In the genomic region with DNA sequence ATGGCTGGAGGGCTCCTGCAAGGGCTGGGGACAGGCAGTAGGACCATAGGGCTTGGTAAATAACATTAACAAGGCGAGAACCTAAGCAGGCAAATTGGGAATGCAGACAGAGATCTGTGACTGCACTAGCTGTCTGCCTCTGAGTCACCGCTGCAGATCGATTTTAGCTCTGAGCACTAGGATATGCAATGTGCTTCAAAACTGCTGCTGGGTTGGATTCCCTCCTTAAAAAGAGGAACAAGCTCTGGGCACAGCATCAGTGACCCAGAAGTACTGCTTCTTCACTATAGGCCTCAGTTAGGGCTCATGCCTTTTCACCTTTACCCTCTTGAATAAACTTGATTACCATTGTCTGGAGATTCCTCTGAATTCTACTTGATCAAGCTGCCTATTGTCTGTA, we compare ENCODE assay signal across 35 mouse cellular contexts. TPM values are rescaled to one million over a fixed set of nuclear protein-coding genes. Genes with fewer than 3 reads are reported as not detected.
"Had no signal": no experiment of that assay in that cellular context is flagged by ENCODE, and none has a peak within 500 bp of the region (broad histone marks: within the 10 kb centered on the region; RNA-seq: fewer than 3 reads in every experiment).

No protein-coding gene starts in this region.

- H3K4me1 ChIP-seq: embryonic facial prominence, embryonic 10.5 days; embryonic facial prominence, embryonic 12.5 days; embryonic facial prominence, embryonic 13.5 days; embryonic facial prominence, embryonic 15.5 days; forebrain, embryonic 10.5 days; forebrain, embryonic 12.5 days; forebrain, embryonic 13.5 days; heart, embryonic 10.5 days had no signal

- H3K9me3 ChIP-seq: embryonic facial prominence, embryonic 10.5 days; embryonic facial prominence, embryonic 12.5 days; embryonic facial prominence, embryonic 13.5 days; embryonic facial prominence, embryonic 15.5 days; forebrain, embryonic 10.5 days; forebrain, embryonic 12.5 days; forebrain, embryonic 13.5 days; heart, embryonic 10.5 days had no signal

- H3K27me3 ChIP-seq: embryonic facial prominence, embryonic 12.5 days; embryonic facial prominence, embryonic 13.5 days; embryonic facial prominence, embryonic 15.5 days; forebrain, embryonic 12.5 days; forebrain, embryonic 13.5 days had no signal

- DNase-seq: cerebellum, adult 8-10 months; cerebellum, adult 9-10 months; cerebellum, adult 9-11 months; cerebellum, postnatal 10 days; cerebellum, postnatal 14 days; cerebellum, postnatal 36 days; embryo, embryonic 11 days; gastrocnemius, adult 2 months; gastrocnemius, postnatal 10 days; gastrocnemius, postnatal 14 days; gastrocnemius, postnatal 25 days; gastrocnemius, postnatal 36 days; heart, adult 11 months; heart, adult 18-20 months; heart, adult 2 months had no signal

- H3K9ac ChIP-seq: embryonic facial prominence, embryonic 12.5 days; embryonic facial prominence, embryonic 13.5 days; embryonic facial prominence, embryonic 15.5 days; forebrain, embryonic 12.5 days; forebrain, embryonic 13.5 days; forebrain, postnatal 0 days had no signal

- H3K27ac ChIP-seq: embryonic facial prominence, embryonic 10.5 days; embryonic facial prominence, embryonic 12.5 days; embryonic facial prominence, embryonic 13.5 days; embryonic facial prominence, embryonic 15.5 days; forebrain, embryonic 10.5 days; forebrain, embryonic 12.5 days; forebrain, embryonic 13.5 days; gastrocnemius, adult 2 months; heart, adult 2 months; heart, embryonic 10.5 days had no signal

- H3K4me2 ChIP-seq: embryonic facial prominence, embryonic 12.5 days; embryonic facial prominence, embryonic 13.5 days; embryonic facial prominence, embryonic 15.5 days; forebrain, embryonic 12.5 days; forebrain, embryonic 13.5 days had no signal

- H3K36me3 ChIP-seq: embryonic facial prominence, embryonic 10.5 days; embryonic facial prominence, embryonic 12.5 days; embryonic facial prominence, embryonic 13.5 days; embryonic facial prominence, embryonic 15.5 days; forebrain, embryonic 10.5 days; forebrain, embryonic 12.5 days; heart, embryonic 10.5 days had no signal

- H3K4me3 ChIP-seq: embryonic facial prominence, embryonic 10.5 days; embryonic facial prominence, embryonic 12.5 days; embryonic facial prominence, embryonic 13.5 days; embryonic facial prominence, embryonic 15.5 days; erythroblast, embryonic 14.5 days; forebrain, embryonic 10.5 days; forebrain, embryonic 12.5 days; forebrain, embryonic 13.5 days; gastrocnemius, adult 2 months; heart, adult 2 months; heart, embryonic 10.5 days had no signal

RNA-seq across cellular contexts. Expression of gene Cnga2, which starts 31.9 kb away (rescaled TPM):
- total RNA-seq: common myeloid progenitor, adult 5-6 weeks; gastrocnemius, adult 18-20 months; gastrocnemius, adult 2 months; gastrocnemius, adult 8-10 months; gastrocnemius, postnatal 10 days; gastrocnemius, postnatal 25 days; gastrocnemius, postnatal 36 days; granulocyte monocyte progenitor cell, adult 5-6 weeks; heart, adult 18-20 months; heart, adult 2 months; heart, adult 8-10 months had no signal
- polyA plus RNA-seq: embryonic facial prominence, embryonic 10.5 days; erythroblast, embryonic 14.5 days; forebrain, embryonic 11.5 days; forebrain, embryonic 14.5 days had no signal

RNA-seq across cellular contexts. Expression of gene Fate1, which starts 50.8 kb away (rescaled TPM):
- total RNA-seq: common myeloid progenitor, adult 5-6 weeks; gastrocnemius, adult 18-20 months; gastrocnemius, adult 2 months; gastrocnemius, adult 8-10 months; gastrocnemius, postnatal 10 days; gastrocnemius, postnatal 14 days; gastrocnemius, postnatal 25 days; gastrocnemius, postnatal 36 days; granulocyte monocyte progenitor cell, adult 5-6 weeks; heart, adult 18-20 months; heart, adult 2 months; heart, adult 8-10 months had no signal
- polyA plus RNA-seq: embryonic facial prominence, embryonic 10.5 days; embryonic facial prominence, embryonic 11.5 days; embryonic facial prominence, embryonic 12.5 days; embryonic facial prominence, embryonic 13.5 days; embryonic facial prominence, embryonic 14.5 days; embryonic facial prominence, embryonic 15.5 days; erythroblast, embryonic 14.5 days; forebrain, embryonic 10.5 days; forebrain, embryonic 11.5 days; forebrain, embryonic 12.5 days; forebrain, embryonic 13.5 days; forebrain, embryonic 14.5 days; forebrain, embryonic 16.5 days; forebrain, postnatal 0 days; heart, adult 2 months had no signal
